ENCODE assay signal across 10 mouse cellular contexts in the genomic region with DNA sequence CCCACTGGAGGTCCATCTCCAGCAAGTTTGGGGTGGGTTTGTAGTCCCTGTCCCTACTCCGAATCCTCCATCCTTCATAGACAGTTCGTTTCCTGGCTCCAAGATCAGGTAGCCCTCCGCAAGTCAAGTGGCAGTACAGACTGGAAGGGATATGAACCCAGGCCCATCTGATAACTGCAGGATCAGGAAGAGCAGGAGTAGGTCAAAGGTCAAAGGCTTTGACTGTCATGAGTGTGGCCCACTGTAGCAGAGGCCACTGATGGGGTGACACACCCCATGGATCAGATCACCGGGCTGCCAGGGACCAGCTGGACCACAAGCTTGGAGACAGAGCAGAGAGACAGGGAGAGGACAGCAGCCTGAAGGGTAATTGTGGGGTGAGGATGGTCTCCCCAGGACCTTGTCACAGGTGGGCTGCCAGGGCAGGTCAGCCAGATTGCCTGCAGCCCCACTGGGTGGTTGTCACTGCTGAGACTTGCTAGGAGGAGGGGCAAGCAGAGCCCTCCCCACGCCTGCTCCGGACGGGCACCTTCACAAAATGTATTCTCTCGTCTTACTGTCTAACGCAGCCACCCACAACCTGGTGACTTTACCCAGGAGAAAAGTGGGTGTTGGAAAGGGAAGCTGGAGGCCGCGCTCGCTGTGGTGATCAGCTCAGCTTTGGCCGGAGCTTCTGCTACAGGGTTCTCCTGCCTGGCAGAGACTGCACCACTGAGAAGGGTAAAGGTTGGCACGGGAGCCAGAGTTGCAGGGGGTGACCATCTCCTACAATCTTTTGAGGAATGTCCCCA. TPM values are rescaled to one million over a fixed set of nuclear protein-coding genes. Genes with fewer than 3 reads are reported as not detected.
DNase-seq lines count a peak whose midpoint lies in the region; ATAC-seq and TF ChIP-seq lines count a peak whose summit lies in the region.
"Had no signal": no experiment of that assay in that cellular context is flagged by ENCODE, and none has a peak within 500 bp of the region (broad histone marks: within the 10 kb centered on the region; RNA-seq: fewer than 3 reads in every experiment).

No protein-coding gene starts in this region.

- TF ChIP-seq CTCF in heart, adult 2 months (IDR thresholded peaks at IDR 0.05) = no peak
- 0 out of 2 replicates have a peak, but pooled peaks have one; percentile 2 for TF ChIP-seq CTCF in liver, adult 2 months (IDR thresholded peaks at IDR 0.05; ENCODE audit: low read depth, low read length)

- no peak for TF ChIP-seq EP300 in heart, adult 2 months (IDR thresholded peaks at IDR 0.05; ENCODE audit: insufficient read depth, low read depth, low read length)

- DNase-seq in heart, adult 2 months = peak in 1 of 2 experiments; percentile 39
- DNase-seq in heart, postnatal 4 days = no peak
- peak; percentile 91 for DNase-seq in liver, adult 2 months (ENCODE audit: extremely low read depth, low read depth, low spot score)
- DNase-seq in liver = no peak
- peak; percentile 59 for DNase-seq in brain, adult 2 months (ENCODE audit: low read depth, low spot score)
- no peak for DNase-seq in urinary bladder, adult 2 months (ENCODE audit: low spot score)

- no peaks in the 10 kb centered on the region for H3K79me2 ChIP-seq in heart, adult 2 months (replicated peaks; ENCODE audit: control insufficient read depth, insufficient read depth, low read length)
- H3K79me2 ChIP-seq in liver, adult 2 months (ENCODE audit: control insufficient read depth, insufficient read depth, low read length) = peaks cover 13% of the 10 kb centered on the region
- peaks cover 42% of the 10 kb centered on the region for H3K79me2 ChIP-seq in macrophage (ENCODE audit: inconsistent target)

- H3K4me1 ChIP-seq in heart, adult 2 months (ENCODE audit: control insufficient read depth, insufficient read depth, low read length) = peaks cover 13% of the 10 kb centered on the region
- H3K4me1 ChIP-seq in liver, adult 2 months (ENCODE audit: control insufficient read depth, insufficient read depth, low read length) = peaks cover 12% of the 10 kb centered on the region; the same call in 1 of the 2 replicates

- peak; percentile 35 for TF ChIP-seq POLR2A in heart, adult 2 months (IDR thresholded peaks at IDR 0.05; ENCODE audit: insufficient read depth, low read depth, low read length)
- TF ChIP-seq POLR2A in liver, adult 2 months (IDR thresholded peaks at IDR 0.05; ENCODE audit: extremely low read depth, insufficient read depth, low read length) = peak; percentile 74

- peak overlapping the region; percentile 91 for H3K27ac ChIP-seq in heart, adult 2 months
- peak overlapping the region; percentile 86 for H3K27ac ChIP-seq in liver, adult 2 months (replicated peaks; ENCODE audit: insufficient read depth, low read depth, low read length)
- peak overlapping the region; percentile 84; the same call in 1 of the 2 replicates for H3K27ac ChIP-seq in macrophage
- H3K27ac ChIP-seq: midbrain, embryonic 13.5 days had no signal

- H3K27me3 ChIP-seq in heart, adult 2 months (ENCODE audit: control insufficient read depth, insufficient read depth, low read length) = no peaks in the 10 kb centered on the region
- H3K27me3 ChIP-seq in liver, adult 2 months (ENCODE audit: control insufficient read depth, insufficient read depth, low read length) = no peaks in the 10 kb centered on the region

- H3K36me3 ChIP-seq in heart, adult 2 months (ENCODE audit: control insufficient read depth, insufficient read depth, low read length) = no peaks in the 10 kb centered on the region
- H3K36me3 ChIP-seq in liver, adult 2 months (ENCODE audit: control insufficient read depth, insufficient read depth, low read length) = peaks cover 2% of the 10 kb centered on the region; the same call in 1 of the 2 replicates
- peaks cover 14% of the 10 kb centered on the region; the same call in 1 of the 2 replicates for H3K36me3 ChIP-seq in macrophage (ENCODE audit: inconsistent target)
- H3K36me3 ChIP-seq: midbrain, embryonic 13.5 days had no signal

- 63% methylated on average over 14 of the region's 14 CpGs for WGBS in heart, adult 2 months
- WGBS in liver, adult 2 months = 22% methylated on average over 14 of the region's 14 CpGs
- WGBS in macrophage (ENCODE audit: missing documents) = 92% methylated on average over 13 of the region's 14 CpGs

- intact Hi-C loops in heart, adult 2 months (cut with DNase I) = loop anchor here (2.0 to 5.0 kb wide), 3 partner anchors 73 to 155 kb away; no protein-coding TSS in a partner anchor

- H3K9ac ChIP-seq in heart, adult 2 months (ENCODE audit: low read depth, low read length) = peak overlapping the region; percentile 84
- peak overlapping the region; percentile 96 for H3K9ac ChIP-seq in liver, adult 2 months (ENCODE audit: low read depth, low read length)
- H3K9ac ChIP-seq: midbrain, embryonic 13.5 days had no signal

- H3K4me3 ChIP-seq in heart, adult 2 months = peak overlapping the region; percentile 79
- peak overlapping the region; percentile 61 for H3K4me3 ChIP-seq in liver, adult 2 months (ENCODE audit: insufficient read depth, low read depth, low read length)
- peak overlapping the region; percentile 78 for H3K4me3 ChIP-seq in macrophage (ENCODE audit: inconsistent target)
- H3K4me3 ChIP-seq: midbrain, embryonic 13.5 days had no signal

- ATAC-seq in activated CD4-positive, CD25-positive, alpha-beta regulatory T cell, adult 4 months = no peak
- ATAC-seq: inflammation-experienced regulatory T-cells, adult 6 months; midbrain, embryonic 13.5 days had no signal

RNA-seq across cellular contexts. Expression of a gene that starts 2.4 kb away (rescaled TPM):
- total RNA-seq in heart, adult 2 months (2021) = 10 to 100 TPM; 23.0 to 26.4 TPM
- 53.2 and 58.4 TPM in 2 replicates for polyA plus RNA-seq in heart, adult 2 months (2012; rRNA removed)
- 10 to 100 TPM; 41.1 to 41.6 TPM for total RNA-seq in heart, postnatal 4 days (2021)
- 4.8 and 5.8 TPM in 2 replicates for total RNA-seq in liver, adult 2 months (2014; rRNA removed)
- 19.6 and 24.8 TPM in 2 replicates for polyA plus RNA-seq in liver, adult 2 months (2012; rRNA removed)
- total RNA-seq in macrophage (2018; cell fraction: chromatin; rRNA removed) = 100 to 1,000 TPM in 7 of 26 experiments, 10 to 100 TPM in 19; 41.8 to 182 (median 85.4) TPM
- 100 to 1,000 TPM; 103 to 247 (median 137) TPM for total RNA-seq in macrophage (2018; cell fraction: cytosol; rRNA removed)
- 100 to 1,000 TPM in 25 of 26 experiments, 10 to 100 TPM in 1; 73.5 to 264 (median 143) TPM for total RNA-seq in macrophage (2018; cell fraction: nucleus; rRNA removed)
- polyA plus RNA-seq in macrophage (2018) = 165 to 276 TPM (median 174 TPM) in 3 replicates
- 46.0 and 48.4 TPM in 2 replicates for polyA plus RNA-seq in urinary bladder, adult 2 months (2012; rRNA removed)
- 10 to 100 TPM; 12.6 to 13.5 TPM for polyA plus RNA-seq in activated CD4-positive, CD25-positive, alpha-beta regulatory T cell, adult 4 months (2017; shearing (Covaris generic))

RNA-seq across cellular contexts. Expression of a gene that starts 3.4 kb away (rescaled TPM):
- total RNA-seq in heart, adult 2 months (2021) = 100 to 1,000 TPM in 1 of 2 experiments, 10 to 100 TPM in 1; 88.1 to 133 TPM
- 30.3 and 77.8 TPM in 2 replicates for polyA plus RNA-seq in heart, adult 2 months (2012; rRNA removed)
- total RNA-seq in heart, postnatal 4 days (2021) = 10 to 100 TPM; 15.9 to 16.6 TPM
- total RNA-seq in liver, adult 2 months (2014; rRNA removed) = 125 and 147 TPM in 2 replicates
- polyA plus RNA-seq in liver, adult 2 months (2012; rRNA removed) = 200 and 210 TPM in 2 replicates
- total RNA-seq in macrophage (2018; cell fraction: chromatin; rRNA removed) = 10 to 100 TPM; 13.7 to 87.4 (median 42.2) TPM
- total RNA-seq in macrophage (2018; cell fraction: cytosol; rRNA removed) = 100 to 1,000 TPM in 12 of 26 experiments, 10 to 100 TPM in 14; 30.7 to 271 (median 98.7) TPM
- 100 to 1,000 TPM in 19 of 26 experiments, 10 to 100 TPM in 7; 25.3 to 303 (median 156) TPM for total RNA-seq in macrophage (2018; cell fraction: nucleus; rRNA removed)
- 4.8 to 33.5 TPM (median 23.5 TPM) in 3 replicates for polyA plus RNA-seq in macrophage (2018)
- polyA plus RNA-seq in urinary bladder, adult 2 months (2012; rRNA removed) = 57.1 and 69.7 TPM in 2 replicates
- 1 to 10 TPM in 1 of 2 experiments, under 1 TPM in 1; 0.32 to 2.6 TPM for polyA plus RNA-seq in activated CD4-positive, CD25-positive, alpha-beta regulatory T cell, adult 4 months (2017; shearing (Covaris generic))

RNA-seq across cellular contexts. Expression of a gene that starts 30.8 kb away (rescaled TPM):
- 10 to 100 TPM; 15.6 to 21.0 TPM for total RNA-seq in heart, adult 2 months (2021)
- 9.7 and 16.5 TPM in 2 replicates for polyA plus RNA-seq in heart, adult 2 months (2012; rRNA removed)
- 10 to 100 TPM; 23.0 to 26.1 TPM for total RNA-seq in heart, postnatal 4 days (2021)
- total RNA-seq in liver, adult 2 months (2014; rRNA removed) = not detected in 2 replicates
- polyA plus RNA-seq in liver, adult 2 months (2012; rRNA removed) = 10.6 and 10.8 TPM in 2 replicates
- total RNA-seq in macrophage (2018; cell fraction: chromatin; rRNA removed) = not detected
- total RNA-seq in macrophage (2018; cell fraction: cytosol; rRNA removed) = under 1 TPM in 10 of 26 experiments, not detected in 16; 0.09 to 0.43 (median 0.13) TPM
- total RNA-seq in macrophage (2018; cell fraction: nucleus; rRNA removed) = 1 to 10 TPM in 1 of 26 experiments, under 1 TPM in 2, not detected in 23; 0.35 to 1.7 (median 0.48) TPM
- polyA plus RNA-seq in macrophage (2018) = not detected in 3 replicates
- polyA plus RNA-seq in urinary bladder, adult 2 months (2012; rRNA removed) = not detected in 2 replicates
- polyA plus RNA-seq in activated CD4-positive, CD25-positive, alpha-beta regulatory T cell, adult 4 months (2017; shearing (Covaris generic)) = not detected
- polyA plus RNA-seq: inflammation-experienced regulatory T-cells, adult 6 months had no signal

Comparison
In these comparisons a context has a peak if more than half of its experiments do, and no peak if none do; other contexts are left out.
1. DNase-seq: peak in liver, adult 2 months (single experiment) and brain, adult 2 months (single experiment); none in heart, postnatal 4 days (single experiment), liver (single experiment) and urinary bladder, adult 2 months (single experiment).
2. RNA of a gene that starts 30.8 kb away (polyA plus RNA-seq): 9.7 to 16.5 TPM in heart, adult 2 months and 10.6 to 10.8 TPM in liver, adult 2 months; not detected in macrophage, not detected in urinary bladder, adult 2 months and not detected in activated CD4-positive, CD25-positive, alpha-beta regulatory T cell, adult 4 months; every median in the first group is over 10 times any median in the second.
3. Peak in every context shown above with its lines, with median percentiles within 50 percentile points of each other: H3K27ac ChIP-seq and H3K4me3 ChIP-seq.